Mouse (Mus musculus) megakaryocyte, embryonic 14.5 days (primary cell): ENCODE results near the gene Aff3.

Experiments used
- FLI1 ChIP-seq: IDR thresholded peaks from 2 replicates; pipeline ENCODE4 v1.6.1; 2012; ENCODE audit warnings: low read length, inconsistent platforms, mixed read lengths
- GATA1 ChIP-seq: IDR thresholded peaks from 3 replicates; pipeline ENCODE4 v1.6.1; 2012; ENCODE audit warnings: mixed read lengths, low read length, inconsistent platforms, borderline replicate concordance

DNA sequence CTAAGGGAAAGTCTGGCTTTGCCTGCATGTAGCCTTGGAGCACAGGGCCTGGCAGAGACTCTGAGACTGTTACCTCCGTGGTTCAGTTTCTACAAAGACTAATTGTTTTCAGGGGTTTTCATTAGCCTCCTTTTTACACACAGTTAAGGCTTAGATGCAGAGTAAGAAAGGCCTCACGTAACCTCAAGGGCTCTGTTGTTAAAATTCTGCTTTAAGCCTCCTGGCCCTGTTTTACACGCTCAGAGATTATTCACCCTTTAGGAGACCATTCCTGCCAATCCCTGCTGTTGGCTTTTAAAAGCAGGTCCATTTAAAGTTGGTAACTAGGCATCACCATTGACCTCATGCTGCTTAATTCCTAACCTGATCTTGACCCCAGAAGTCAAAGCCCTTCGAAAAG is 22.5 kb downstream of the Aff3 start:
- TF ChIP-seq GATA1 = no peak
- no peak for TF ChIP-seq FLI1
